Mouse (Mus musculus) megakaryocyte, embryonic 14.5 days (primary cell): ENCODE data around the gene Arhgef6.

Experiments used
- FLI1 ChIP-seq: IDR thresholded peaks from 2 replicates; pipeline ENCODE4 v1.6.1; 2012; ENCODE audit warnings: low read length, inconsistent platforms, mixed read lengths
- GATA1 ChIP-seq: IDR thresholded peaks from 3 replicates; pipeline ENCODE4 v1.6.1; 2012; ENCODE audit warnings: mixed read lengths, low read length, inconsistent platforms, borderline replicate concordance

- no peak for TF ChIP-seq GATA1
- no peak for TF ChIP-seq FLI1
Observed at GRCm38 (mm10) chrX:57210591-57210990, 127.9 kb downstream of the Arhgef6 start.
